Mouse (Mus musculus): ENCODE measurements at regions not wholly inside any gene's neighbourhood (a gene's known extent, or its start where the extent isn't known, plus 50 kb on each side); places are given as distances from the start of the nearest gene placed in this dataset.

- no peak for DNase-seq
Observed at GRCm38 (mm10) chr1:106483008-106483407, 231.1 kb downstream of the Bcl2 start.

DNA sequence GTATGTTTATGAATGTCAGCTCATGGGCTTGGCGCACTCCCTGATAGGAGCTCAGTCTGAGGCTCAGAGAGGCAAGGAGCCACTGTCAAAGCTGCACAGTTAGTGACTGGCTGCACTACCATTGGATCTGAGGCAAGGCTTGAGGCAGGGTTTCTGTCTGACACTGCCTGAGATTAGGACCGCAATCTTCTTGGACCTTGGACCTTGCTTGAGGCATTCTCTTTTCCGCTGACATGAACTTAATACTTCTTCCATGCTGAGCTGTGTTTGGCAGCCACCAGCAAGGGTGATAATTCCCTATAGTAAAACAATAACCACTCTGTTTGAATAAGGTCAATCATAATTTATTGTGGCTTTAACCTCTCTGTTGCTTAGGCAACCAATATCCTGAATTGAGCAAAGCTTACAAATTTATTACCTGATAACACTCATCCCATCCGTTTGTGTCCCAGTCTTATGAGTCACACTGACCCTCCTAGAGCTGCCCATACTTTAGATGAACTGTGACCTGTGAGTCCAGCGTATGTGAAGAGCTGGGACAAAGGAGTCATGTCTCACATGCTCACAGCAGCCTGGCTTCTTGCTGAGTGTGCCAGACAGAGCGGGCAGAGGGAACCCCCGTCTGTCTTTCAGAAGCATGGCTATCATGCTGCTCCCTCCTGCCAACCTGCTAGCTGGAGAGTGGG lies 236.3 kb downstream of the Bcl2 start:
- DNase-seq = peak; percentile 42 to 62

GRCm38 (mm10) chr1:106468021-106468420 lies 246.1 kb downstream of the Bcl2 start:
- no peak for DNase-seq

- no peak for DNase-seq
Observed at GRCm38 (mm10) chr1:106466644-106467043, 247.4 kb downstream of the Bcl2 start.

GRCm38 (mm10) chr1:106465977-106466302 lies 248.1 kb downstream of the Bcl2 start:
- DNase-seq = no peak

- DNase-seq = no peak
Observed at GRCm38 (mm10) chr1:106465243-106465976, 248.7 kb downstream of the Bcl2 start.

GRCm38 (mm10) chr1:106464726-106465125 lies 249.3 kb downstream of the Bcl2 start:
- DNase-seq = no peak

DNA sequence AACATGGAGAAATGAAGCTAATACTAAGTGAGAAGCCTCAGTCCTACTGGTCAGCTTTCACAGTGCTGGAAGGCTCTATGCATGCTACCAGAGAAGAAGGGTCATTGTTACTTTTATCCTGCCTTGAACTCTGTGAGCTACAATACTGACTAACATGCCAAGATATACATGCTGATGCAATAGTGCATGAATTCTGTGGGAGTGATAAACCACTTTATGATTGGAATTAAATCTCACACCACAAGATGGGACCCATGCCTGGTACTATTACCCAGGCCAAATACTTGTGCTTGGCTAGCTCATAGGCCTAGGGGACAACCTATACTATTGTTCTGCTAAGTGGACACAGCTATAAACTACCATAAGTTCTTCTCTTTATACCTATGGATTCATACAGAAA lies 251.5 kb downstream of the Bcl2 start:
- no peak for DNase-seq

DNA sequence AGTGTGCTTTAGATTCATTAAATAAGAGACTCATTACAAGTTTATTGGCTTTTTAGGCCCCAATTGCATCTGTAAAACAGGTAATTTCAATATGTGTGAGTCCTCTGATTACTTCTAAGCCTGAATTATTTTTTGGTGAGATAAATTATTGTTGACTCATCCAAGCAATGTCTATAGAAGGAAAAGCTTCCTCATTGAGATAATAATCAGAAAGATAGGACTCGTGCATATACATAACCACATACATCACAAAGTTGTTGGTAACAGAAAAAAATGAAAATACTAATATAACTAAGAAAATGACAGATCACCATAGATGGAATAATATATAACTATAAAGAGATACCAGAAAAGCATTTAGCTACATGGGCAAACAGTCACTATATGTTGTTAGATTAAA lies 252.0 kb downstream of the Bcl2 start:
- DNase-seq = no peak

GRCm38 (mm10) chr1:106460957-106461356 lies 253.1 kb downstream of the Bcl2 start:
- DNase-seq = no peak

DNA sequence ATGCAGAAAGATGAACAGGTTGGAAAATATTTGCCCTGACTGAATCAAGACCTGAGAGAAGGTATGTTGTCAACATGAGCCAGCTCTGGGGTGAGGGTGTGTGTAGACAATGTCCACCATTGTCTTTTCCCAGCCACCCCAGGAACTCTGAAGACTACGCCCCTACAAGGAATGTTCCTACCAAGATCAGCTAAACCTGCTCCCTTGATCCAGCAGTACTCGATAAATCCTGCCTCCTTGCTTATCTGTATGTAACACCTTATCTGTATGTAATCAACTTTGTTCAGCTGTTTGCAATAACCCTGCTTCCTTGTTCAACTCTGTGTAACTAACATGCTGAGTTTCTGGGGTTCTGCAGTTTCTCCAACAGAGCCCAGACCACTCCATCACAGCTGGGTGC lies 264.3 kb downstream of the Bcl2 start:
- DNase-seq = no peak

Data from kidney, adult 8-10 months (tissue).